Mouse (Mus musculus): ENCODE measurements around the gene Csmd2. TPM values are rescaled to one million over a fixed set of nuclear protein-coding genes. Genes with fewer than 3 reads are reported as not detected.
A peak's percentile ranks its signal among the peaks of the same experiment; 100 is the strongest.
"Not testable (repeated sequence)": the region's sequence is repeated elsewhere in the genome, so short reads cannot be mapped to it uniquely, and the experiment has no call there.

Gene Csmd2
- total RNA-seq, 2 experiments from 2014 or later: 0.12 to 0.17 TPM

DNA sequence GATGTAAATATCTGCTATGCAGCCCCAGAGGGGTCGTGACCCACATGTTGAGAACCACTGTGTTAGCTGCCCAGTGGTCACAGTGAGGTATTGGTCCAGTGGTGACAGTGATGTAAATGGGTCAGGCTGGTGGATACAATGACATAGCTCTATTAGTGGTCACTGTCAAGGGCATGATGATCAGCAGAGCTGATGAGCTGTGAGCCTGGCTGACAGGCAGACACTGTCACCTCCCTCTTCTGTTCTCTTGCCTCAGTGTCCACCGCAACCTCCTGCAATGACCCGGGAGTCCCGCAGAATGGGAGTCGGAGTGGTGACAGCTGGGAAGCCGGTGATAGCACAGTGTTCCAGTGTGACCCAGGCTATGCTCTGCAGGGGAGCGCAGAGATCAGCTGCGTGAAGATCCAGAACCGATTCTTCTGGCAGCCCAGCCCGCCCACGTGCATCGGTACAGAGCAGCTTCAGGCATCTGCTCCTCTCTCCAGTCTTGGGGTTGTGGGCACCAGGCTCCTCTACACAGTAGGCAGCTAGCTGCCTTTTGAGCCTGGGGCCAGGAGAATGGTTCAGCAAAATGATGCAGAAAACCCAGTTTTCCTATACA, 461.3 kb downstream of the Csmd2 start:
- intact Hi-C loops (cut with DNase I): no loop called here

DNA sequence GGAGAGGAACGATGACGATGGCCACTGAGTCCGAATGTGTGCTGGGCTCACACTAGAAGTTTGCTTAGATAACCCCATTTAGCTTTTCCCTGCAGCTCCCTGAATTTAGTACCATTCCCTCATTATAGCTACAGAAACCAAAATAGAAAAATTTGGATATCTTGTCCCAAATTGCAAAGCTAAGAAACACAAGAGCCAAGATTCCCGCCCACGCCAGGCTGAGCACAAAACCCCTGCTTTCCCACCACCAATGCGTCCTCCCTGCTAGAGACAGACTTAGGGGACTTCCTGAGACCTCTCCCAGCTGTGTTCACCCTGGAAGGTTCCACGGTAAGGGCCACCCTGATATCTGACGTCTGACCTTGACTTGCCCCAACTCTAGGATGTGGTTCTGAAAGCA, 462.5 kb downstream of the Csmd2 start:
- no peak for DNase-seq
- intact Hi-C loops (cut with DNase I): no loop called here

More for the DNA sequence above, 461.3 kb downstream of the Csmd2 start:
- DNase-seq: no peak

- peak in 1 of 2 experiments; percentile 18 for DNase-seq
- intact Hi-C loops (cut with DNase I): no loop called here
Measured at GRCm38 (mm10) chr4:128450974-128451373, 463.3 kb downstream of the Csmd2 start.

DNA sequence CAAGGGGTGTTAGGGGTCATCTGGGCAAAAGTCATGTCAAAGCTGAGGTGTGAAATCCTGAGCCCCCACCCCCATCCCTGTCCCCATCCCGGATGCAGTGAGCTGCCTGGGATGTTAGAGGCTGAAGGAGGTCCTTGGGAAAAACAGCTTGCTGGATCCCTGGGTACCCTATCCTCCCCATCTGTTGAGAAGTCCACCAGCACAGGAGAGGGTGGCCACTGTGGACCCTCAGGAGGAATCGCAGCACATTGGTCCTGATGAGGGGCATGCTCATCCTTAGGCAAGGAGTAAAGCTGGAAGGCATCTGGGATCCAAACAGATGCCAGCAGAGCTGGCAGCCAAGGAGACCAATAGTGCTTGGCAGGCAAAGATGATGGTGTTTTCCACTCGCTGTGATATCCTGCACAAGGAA, 463.7 kb downstream of the Csmd2 start:
- intact Hi-C loops (cut with DNase I): no loop called here
- DNase-seq: no peak

GRCm38 (mm10) chr4:128466708-128467107, 479.1 kb downstream of the Csmd2 start:
- intact Hi-C loops (cut with DNase I): no loop called here
- no peak for DNase-seq

DNA sequence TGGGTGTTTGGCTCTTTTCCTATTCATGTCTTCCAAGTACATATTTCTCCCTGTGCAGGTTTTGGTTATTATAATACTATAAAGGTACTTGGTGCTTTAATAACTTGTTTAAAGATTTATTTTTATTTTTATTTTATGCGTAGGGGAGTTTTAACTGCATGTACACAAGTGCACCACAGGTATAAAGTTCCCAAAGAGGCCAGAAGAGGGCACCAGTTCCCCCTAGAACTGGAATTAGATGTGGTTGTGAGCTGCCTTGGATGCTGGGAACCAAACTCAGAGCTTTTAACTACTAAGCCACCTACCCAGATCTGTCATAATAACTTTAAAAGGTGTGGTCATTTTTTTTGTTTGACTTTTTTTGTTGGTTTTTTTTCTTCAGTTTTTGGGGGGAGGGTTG, 480.4 kb downstream of the Csmd2 start:
- intact Hi-C loops (cut with DNase I): no loop called here
- DNase-seq: no peak

DNA sequence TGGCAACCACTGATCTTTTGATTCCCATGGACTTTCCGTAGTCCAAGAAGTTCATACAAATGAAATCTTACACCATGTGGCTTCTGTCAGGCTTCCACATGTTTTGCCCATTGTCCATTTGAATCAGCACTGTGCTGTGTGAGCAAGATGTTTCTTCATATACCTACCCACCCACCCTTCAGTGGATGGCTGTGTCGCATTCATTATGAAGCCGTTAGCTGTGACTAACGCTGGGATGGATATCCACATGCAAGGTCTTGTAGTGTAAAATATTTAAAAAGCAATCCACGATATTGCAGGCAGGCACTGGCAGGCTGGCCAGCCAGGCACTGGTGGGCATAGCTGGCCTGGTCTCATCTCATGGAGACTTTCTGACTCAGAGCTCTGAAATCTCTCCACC, 488.6 kb downstream of the Csmd2 start:
- no peak for DNase-seq
- intact Hi-C loops (cut with DNase I): no loop called here

DNA sequence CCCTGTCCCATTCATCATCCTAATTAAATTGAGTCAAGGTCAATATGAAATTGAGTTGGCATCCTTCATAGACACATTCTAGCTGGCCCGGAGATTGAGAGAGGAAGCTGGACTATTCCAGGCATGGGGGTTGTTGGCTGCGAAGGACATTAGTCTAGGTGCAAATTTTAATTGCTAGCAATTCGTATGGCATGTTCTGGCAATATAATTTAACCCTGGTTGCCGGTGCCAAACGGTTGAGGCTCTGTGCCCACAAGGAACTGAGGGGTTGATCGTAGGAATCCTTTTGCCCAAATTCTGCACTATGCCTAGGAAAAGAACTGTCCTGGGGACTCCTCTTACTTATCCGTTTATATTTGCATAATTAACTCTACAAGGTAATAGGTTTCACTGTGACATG, 496.2 kb downstream of the Csmd2 start:
- DNase-seq: no peak
- intact Hi-C loops (cut with DNase I): no loop called here

DNA sequence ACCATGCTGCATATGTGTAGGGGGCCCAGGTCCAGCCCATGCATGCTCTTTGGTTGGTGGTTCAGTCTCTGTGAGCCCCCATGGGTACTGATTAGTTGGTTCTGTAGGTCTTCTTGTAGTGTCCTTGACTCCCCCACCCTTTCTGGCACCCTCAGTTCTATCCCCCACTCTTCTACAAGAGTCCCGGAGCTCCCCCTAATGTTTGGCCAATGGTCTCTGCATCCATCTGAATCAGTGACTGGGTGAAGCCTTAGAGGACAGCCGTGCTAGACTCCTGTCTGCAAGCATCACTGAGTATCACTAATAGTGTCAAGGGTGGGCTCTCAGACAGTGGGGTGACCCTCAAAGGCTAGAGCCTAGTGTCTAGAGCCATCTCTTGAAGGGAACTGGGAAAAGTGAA, 497.0 kb downstream of the Csmd2 start:
- DNase-seq: no peak
- intact Hi-C loops (cut with DNase I): no loop called here

GRCm38 (mm10) chr4:128489521-128490100, 502.0 kb downstream of the Csmd2 start:
- intact Hi-C loops (cut with DNase I): no loop called here
- DNase-seq: no peak

DNA sequence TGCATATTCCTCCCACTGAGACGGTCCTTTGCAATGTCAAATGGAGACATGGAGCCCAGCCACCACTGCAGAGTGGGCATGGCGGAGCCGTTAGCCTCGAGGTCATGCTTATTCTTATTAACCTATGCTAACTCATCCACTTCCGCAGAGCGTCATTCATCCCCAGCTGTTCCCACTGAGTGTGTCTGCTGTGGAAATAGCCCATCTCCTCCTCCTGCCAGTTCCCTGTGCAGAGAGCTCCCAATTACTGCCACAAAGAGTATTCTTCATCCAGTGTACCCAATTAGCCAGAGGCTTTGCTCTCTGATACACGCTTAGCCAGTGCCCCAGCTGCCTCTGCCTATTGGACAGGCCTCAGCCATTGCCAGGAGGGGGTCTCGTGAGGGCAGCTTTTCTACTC, 504.4 kb downstream of the Csmd2 start:
- no peak for DNase-seq
- intact Hi-C loops (cut with DNase I): no loop called here

DNA sequence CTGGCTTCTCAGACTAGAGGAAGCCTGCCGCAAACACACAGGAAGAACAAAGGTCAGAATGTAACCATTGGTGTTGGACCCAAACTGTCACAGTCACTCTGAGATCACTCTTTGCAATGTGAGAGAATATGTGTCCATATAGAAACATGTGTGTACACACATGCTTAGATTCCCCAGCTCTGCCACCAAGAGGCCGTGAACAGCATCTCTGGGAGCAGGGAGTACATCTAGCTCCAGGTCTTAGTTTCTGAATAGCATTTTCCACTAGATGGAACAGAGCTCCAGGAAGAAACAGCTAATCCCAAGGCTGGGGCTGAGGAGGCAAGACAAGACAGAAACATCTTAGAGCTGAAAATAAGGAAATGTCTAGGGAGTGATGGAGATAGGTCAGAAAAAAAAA, 512.3 kb downstream of the Csmd2 start:
- no peak for DNase-seq
- intact Hi-C loops (cut with DNase I): no loop called here

DNA sequence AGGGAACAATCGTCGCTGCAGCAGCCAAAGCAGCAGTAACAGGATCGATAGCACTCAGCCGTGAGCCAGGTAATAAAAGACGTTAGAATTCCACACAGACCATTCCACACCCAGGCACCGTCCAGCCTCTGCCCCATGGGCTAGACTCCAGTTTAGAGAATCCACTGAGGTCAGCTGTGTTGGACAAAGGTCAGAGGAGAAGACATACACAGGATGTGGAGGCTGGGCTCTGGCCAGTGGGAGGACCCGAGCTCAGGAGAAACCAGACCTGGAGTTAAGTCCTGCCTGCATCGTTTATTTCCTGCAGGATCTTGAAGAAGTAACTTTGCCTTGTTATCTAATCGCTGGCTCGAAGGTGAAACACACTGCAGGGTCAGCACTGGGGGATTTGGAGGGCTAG, 519.2 kb downstream of the Csmd2 start:
- intact Hi-C loops (cut with DNase I): no loop called here
- DNase-seq: no peak

DNA sequence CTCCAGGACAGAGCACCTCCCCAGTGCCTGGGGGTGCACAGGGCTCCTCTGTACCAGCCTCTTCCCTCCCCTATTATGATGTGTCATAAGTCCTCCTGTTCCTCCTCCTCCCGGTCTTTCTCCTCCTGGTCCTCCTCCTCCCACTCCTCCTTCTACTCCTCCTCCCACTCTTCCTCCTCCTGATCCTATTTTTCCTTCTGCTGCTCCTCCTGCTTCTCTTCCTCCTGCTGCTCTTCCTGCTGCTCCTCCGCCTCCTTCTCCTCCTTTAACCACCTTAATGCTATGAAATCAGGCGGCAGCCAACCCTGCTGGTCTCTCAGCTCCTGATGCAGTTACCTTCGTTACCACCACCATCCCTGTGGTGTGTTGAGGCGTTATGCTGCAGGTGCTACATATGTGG, 522.2 kb downstream of the Csmd2 start:
- intact Hi-C loops (cut with DNase I): no loop called here
- no peak for DNase-seq

DNA sequence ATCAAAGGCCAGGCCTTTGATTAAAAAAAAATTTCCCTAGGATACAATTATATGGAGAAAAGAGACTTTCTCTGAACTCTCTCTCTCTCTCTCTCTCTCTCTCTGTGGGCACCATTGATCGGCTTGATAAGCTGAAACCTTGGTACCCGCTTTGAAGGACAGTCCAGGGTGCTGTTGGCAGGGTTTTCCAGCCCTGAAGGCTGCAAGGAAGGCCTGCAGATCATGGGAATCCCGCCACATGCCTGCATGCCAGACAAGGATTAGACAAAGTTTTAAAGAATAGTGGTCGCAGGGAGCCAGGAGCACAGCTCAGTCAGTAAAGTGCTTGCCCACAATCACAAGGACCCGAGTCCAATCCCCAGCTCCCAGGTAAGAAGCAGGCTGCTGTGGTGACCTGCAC, 526.8 kb downstream of the Csmd2 start:
- intact Hi-C loops (cut with DNase I): no loop called here
- DNase-seq: no peak

- intact Hi-C loops (cut with DNase I): no loop called here
- DNase-seq: no peak
Measured at GRCm38 (mm10) chr4:128521276-128521675, 533.6 kb downstream of the Csmd2 start.

DNA sequence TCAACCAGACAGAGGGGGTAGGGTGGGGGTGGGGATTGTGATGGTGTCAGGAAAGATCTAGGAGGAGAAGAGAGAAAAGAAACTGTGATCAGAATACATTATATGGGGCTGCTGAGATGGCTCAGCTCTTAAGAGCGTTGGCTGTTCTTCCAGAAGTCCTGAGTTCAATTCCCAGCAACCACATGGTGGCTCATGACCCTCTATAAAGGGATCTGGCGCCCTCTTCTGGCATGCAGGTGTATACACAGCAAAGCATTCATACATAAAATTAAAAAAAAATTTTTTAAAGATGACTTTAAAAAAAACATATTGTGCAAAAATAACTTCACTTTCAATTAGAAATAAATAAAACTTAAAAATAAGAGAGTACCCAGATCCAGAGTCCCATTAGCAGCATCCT, 555.7 kb downstream of the Csmd2 start:
- peak in 1 of 2 experiments; percentile 46 for DNase-seq
- intact Hi-C loops (cut with DNase I): loop anchor here (5.0 kb wide), 1 partner anchor 1176 kb away; no protein-coding TSS in a partner anchor

GRCm38 (mm10) chr4:128543956-128544486, 556.4 kb downstream of the Csmd2 start:
- intact Hi-C loops (cut with DNase I): loop anchor here (5.0 kb wide), 1 partner anchor 1177 kb away; no protein-coding TSS in a partner anchor
- DNase-seq: not testable (repeated sequence)

- no peak for DNase-seq
- intact Hi-C loops (cut with DNase I): no loop called here
Measured at GRCm38 (mm10) chr4:128550756-128551155, 563.1 kb downstream of the Csmd2 start.

- no peak for DNase-seq
- intact Hi-C loops (cut with DNase I): no loop called here
Measured at GRCm38 (mm10) chr4:128554198-128554597, 566.5 kb downstream of the Csmd2 start.

- intact Hi-C loops (cut with DNase I): no loop called here
- no peak for DNase-seq
Measured at GRCm38 (mm10) chr4:128560327-128560726, 572.7 kb downstream of the Csmd2 start.

DNA sequence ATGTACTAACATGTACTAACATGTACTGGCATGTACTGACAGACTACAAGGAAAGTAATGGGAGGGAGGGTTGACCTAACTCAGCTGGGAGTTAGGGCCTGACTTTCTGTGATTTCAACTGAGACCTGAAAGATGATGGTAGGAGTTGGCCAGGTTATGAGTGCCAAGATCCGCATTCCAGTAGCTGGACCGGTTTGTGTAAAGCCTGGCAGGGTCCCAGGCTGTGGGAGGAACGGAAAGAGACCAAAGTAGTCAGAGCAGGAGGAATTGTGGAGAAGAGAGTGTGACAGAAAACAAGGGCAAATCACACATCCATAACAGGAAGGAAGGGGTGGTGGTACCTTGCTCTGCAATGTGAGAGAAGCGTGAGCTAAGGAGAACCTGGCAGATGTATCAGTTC, 588.2 kb downstream of the Csmd2 start:
- intact Hi-C loops (cut with DNase I): no loop called here
- peak in 1 of 2 experiments; percentile 9 for DNase-seq

Data from heart, postnatal 14 days (tissue).